Mouse (Mus musculus) Patski (cell line): ENCODE measurements at regions not wholly inside any gene's neighbourhood (a gene's known extent, or its start where the extent isn't known, plus 50 kb on each side); places are given as distances from the start of the nearest gene placed in this dataset.

Experiments
- ATAC-seq: fragments of 100-300 bp; one replicate; pipeline ENCODE4 v1.8.0; 2021
- CTCF ChIA-PET: fragments of 350-600 bp; sonication (Branson Sonifier 250); formaldehyde crosslinking; loops from one replicate; lab custom pipeline; 2022; ENCODE audit warnings: inconsistent platforms; lab: Charles Lee
- POLR2A ChIA-PET: fragments of 350-600 bp; sonication (Branson Sonifier 250); formaldehyde crosslinking; loops from one replicate; lab custom pipeline; 2022; ENCODE audit warnings: antibody characterized with exemption, inconsistent platforms; lab: Charles Lee
- DNase-seq: peaks from one replicate; pipeline ENCODE4 v3.0.0-alpha.2; 2011; ENCODE audit warnings: low read depth, low spot score
- H3K27me3 ChIP-seq: fragments of 371-371 bp; one replicate; pipeline ENCODE4 v1.5.1; 2021
- CTCF ChIP-seq: fragments of 100-300 bp; IDR thresholded peaks from one replicate; pipeline ENCODE4 v1.5.1; 2021
- in situ Hi-C: fragments of 300-500 bp; cut with MboI; formaldehyde crosslinking; loops from 3 replicates; pipeline ENCODE4 v1.11.1; 2018; ENCODE audit warnings: low pct_unique_long_range_greater_than_20kb, mixed read lengths

DNA sequence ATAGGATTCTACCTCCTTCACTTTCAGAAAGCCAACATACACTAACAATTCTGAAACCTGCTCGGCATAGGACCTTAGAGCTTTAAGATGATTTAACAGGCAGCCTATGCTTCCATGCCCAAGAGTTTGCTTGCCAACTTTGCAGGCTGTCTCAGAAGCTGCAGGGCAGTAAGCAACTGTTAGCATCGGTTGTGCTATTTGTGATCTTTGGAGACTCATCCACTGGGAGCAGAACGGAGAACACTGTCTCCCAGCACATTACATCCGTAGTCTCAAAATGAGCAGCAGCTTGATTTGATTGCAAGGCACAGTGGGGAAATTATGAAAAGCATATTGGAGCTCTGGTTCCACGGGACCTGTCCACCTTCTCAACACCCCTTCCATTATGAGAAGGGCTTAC lies 108.5 kb upstream of the Pter start:
- no peak for TF ChIP-seq CTCF
- ChIA-PET POLR2A (no interaction called here), CTCF (no interaction called here)
- ATAC-seq (no peak), DNase-seq (no peak)
- in situ Hi-C loops: no loop called here
- H3K27me3 ChIP-seq: peaks cover 26% of the 10 kb centered on the region

DNA sequence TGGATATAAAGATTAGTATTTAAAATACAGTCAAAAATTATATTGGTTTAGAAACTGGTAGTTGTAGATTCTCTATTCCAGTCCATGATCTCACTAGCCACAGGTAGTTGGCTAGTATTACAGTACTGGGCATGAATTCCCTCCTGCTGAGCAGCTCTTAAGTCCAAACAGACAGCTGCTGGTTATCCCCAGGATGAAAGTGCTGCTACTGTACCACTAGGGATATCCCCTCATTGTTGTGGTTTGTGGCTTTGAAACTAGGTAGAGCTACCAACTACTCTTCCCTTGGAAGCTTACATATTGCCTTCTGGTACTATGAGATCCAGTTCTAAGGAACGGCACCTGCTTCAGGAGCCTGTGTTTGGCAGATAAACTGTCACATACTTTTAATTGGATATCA lies 97.9 kb upstream of the Pter start:
- ChIA-PET CTCF (no interaction called here), POLR2A (no interaction called here)
- in situ Hi-C loops: no loop called here
- TF ChIP-seq CTCF: no peak
- peaks cover 13% of the 10 kb centered on the region for H3K27me3 ChIP-seq
- ATAC-seq (no peak), DNase-seq (no peak)

DNA sequence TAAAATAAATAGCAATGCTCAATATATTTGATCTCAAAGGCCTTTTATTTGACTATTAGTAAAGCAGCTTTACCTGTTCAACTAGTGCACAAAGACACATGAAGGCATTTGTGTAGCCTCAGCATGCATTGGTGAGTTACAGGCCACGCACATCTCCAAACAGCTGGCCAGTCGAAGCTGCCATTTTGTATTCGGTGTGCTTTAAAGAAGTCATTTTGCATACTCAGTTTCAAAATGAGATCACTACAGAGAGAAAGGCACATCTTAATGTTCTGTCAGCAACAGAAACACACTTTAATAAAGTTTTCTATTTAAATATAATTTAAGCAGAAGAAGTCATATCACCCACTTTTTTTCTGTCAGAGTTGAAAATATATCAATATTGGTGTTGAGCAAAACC lies 90.3 kb upstream of the Pter start:
- POLR2A ChIA-PET: interaction anchor here (0.6 kb wide), 1 partner anchor 22 kb away, joined by 3 read pairs; no protein-coding TSS in a partner anchor
- CTCF ChIA-PET: no interaction called here
- TF ChIP-seq CTCF: no peak
- peaks cover 31% of the 10 kb centered on the region for H3K27me3 ChIP-seq
- in situ Hi-C loops: no loop called here
- ATAC-seq (no peak), DNase-seq (no peak)

DNA sequence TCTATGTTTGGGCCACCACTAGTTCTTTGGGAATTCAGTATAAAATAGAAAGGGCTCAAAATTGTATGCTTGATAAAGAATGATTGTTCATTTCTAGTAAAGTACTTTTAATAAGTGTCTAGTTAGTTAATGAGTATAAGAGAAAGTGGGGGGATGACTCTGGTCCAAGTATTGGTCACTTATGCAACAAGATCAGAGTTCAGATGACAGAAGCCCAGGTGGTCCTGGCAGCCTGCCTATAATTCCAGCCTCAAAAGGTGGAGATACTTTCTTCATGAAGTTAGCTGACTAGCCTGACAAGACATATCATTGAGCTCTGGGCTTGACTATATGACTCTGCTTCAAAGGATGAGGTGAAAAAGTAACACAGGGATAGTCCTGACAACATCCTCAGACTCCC lies 57.3 kb upstream of the Pter start:
- CTCF ChIA-PET: no interaction called here
- peaks cover 26% of the 10 kb centered on the region for H3K27me3 ChIP-seq
- TF ChIP-seq CTCF: no peak
- ATAC-seq (no peak), DNase-seq (no peak)
- POLR2A ChIA-PET: no interaction called here
- in situ Hi-C loops: no loop called here

DNA sequence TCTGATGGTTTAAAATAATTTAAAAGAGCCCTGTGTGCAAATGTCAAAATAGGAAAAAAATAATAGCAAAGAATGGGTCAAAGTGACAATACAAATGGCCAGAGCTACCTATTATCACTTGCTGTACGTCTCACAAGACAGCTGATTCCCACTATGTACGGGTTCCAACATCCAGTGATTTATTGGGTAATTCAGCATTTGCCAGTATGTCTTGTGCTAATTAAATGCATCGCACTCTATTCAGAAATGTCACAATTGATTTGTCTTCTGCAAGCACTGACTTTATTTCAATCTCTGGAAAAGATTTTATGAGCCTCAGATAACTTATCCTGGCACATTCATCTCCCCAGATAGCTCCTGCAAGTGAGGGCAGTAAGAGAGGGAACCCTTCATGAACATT lies 55.1 kb upstream of the Pter start:
- DNase-seq: no peak
- ChIA-PET POLR2A (no interaction called here), CTCF (no interaction called here)
- ATAC-seq: no peak
- H3K27me3 ChIP-seq: peaks cover 15% of the 10 kb centered on the region
- TF ChIP-seq CTCF: no peak
- in situ Hi-C loops: no loop called here
